Mouse (Mus musculus) stomach, postnatal 0 days (tissue): ENCODE results near the gene Pde2a. TPM values are rescaled to one million over a fixed set of nuclear protein-coding genes. Genes with fewer than 3 reads are reported as not detected.

Source experiments
- ATAC-seq: fragments of 200-750 bp; cut with Nextera tagmentation; 2 replicates; pipeline ENCODE4 v1.8.0; 2017; ENCODE audit not compliant: low FRiP score, low TSS enrichment
- DNase-seq: peaks from one replicate; pipeline ENCODE4 v3.0.0-alpha.2; 2016; ENCODE audit warnings: low spot score
- H3K27ac ChIP-seq: fragments of 300-500 bp; sonication (generic); replicated peaks from 2 replicates; pipeline ENCODE4 v1.5.1; 2014; ENCODE audit warnings: mild to moderate bottlenecking, control low read depth
- H3K27me3 ChIP-seq: fragments of 300-500 bp; sonication (generic); 2 replicates; pipeline ENCODE4 v1.6.1; 2014; ENCODE audit warnings: low read length; ENCODE audit not compliant: control insufficient read depth, insufficient read depth
- H3K36me3 ChIP-seq: fragments of 300-500 bp; sonication (generic); 2 replicates; pipeline ENCODE4 v1.6.1; 2014; ENCODE audit warnings: low read length, mixed read lengths; ENCODE audit not compliant: control insufficient read depth, insufficient read depth
- H3K4me1 ChIP-seq: fragments of 300-500 bp; sonication (generic); replicated peaks from 2 replicates; pipeline ENCODE4 v1.6.1; 2014; ENCODE audit warnings: antibody characterized with exemption; ENCODE audit not compliant: control insufficient read depth, insufficient read depth
- H3K4me2 ChIP-seq: fragments of 300-500 bp; sonication (generic); replicated peaks from 2 replicates; pipeline ENCODE4 v1.6.1; 2014; ENCODE audit warnings: low read depth, mild to moderate bottlenecking, control low read depth, moderate library complexity
- H3K4me3 ChIP-seq: fragments of 300-500 bp; sonication (generic); 2 replicates; pipeline ENCODE4 v1.5.1; 2014; ENCODE audit warnings: low read depth, low read length, control low read depth
- H3K9ac ChIP-seq: fragments of 300-500 bp; sonication (generic); 2 replicates; pipeline ENCODE4 v1.6.1; 2014; ENCODE audit warnings: mild to moderate bottlenecking, low read length, control low read depth, mixed read lengths
- H3K9me3 ChIP-seq: fragments of 300-500 bp; sonication (generic); 2 replicates; pipeline ENCODE4 v1.6.1; 2016; ENCODE audit warnings: low read length; ENCODE audit not compliant: control insufficient read depth
- CTCF ChIP-seq: IDR thresholded peaks from 2 replicates; pipeline ENCODE4 v1.5.1; 2016; ENCODE audit warnings: antibody characterized with exemption, low read depth, mild to moderate bottlenecking, moderate library complexity
- EP300 ChIP-seq: optimal IDR thresholded peaks from 2 replicates; pipeline ENCODE3; 2016; ENCODE audit warnings: antibody characterized with exemption
- WGBS: fragments of 180-500 bp; shearing (Covaris S2); extraction: QIAGEN DNeasy Blood & Tissue Kit; methylation state at CpG from one replicate; pipeline ENCODE4 v1.1.7; 2014; 5-methylcytosine and 5-hydroxymethylcytosine counted together
- polyA plus RNA-seq: library from polyadenylated mRNA; unstranded; fragments of >200 nt; fragmentation: Nextera tagmentation; extraction: Ambion mirVana; gene quantifications from 2 replicates; pipeline ENCODE4 v1.2.1, GENCODE M21; 2015

The Pde2a gene
- polyA plus RNA-seq, 1 experiment from 2014 or later, result 9.2 TPM

- Histone ChIP-seq H3K36me3 (no peaks in the 10 kb centered on the region), H3K9ac (no peak overlapping the region), H3K4me3 (no peak overlapping the region), H3K27ac (no peak overlapping the region), H3K9me3 (no peaks in the 10 kb centered on the region), H3K27me3 (no peaks in the 10 kb centered on the region), H3K4me1 (peaks cover 4% of the 10 kb centered on the region; the same call in 1 of the 2 replicates), H3K4me2 (no peak overlapping the region)
- 25% methylated on average over 8 of the region's 8 CpGs for WGBS
- DNase-seq (peak; percentile 64), ATAC-seq (0 out of 2 replicates have a peak, but pooled peaks have one; percentile 40)
- TF ChIP-seq CTCF (peak; percentile 94), EP300 (no peak)
These were observed 81.9 kb downstream of the Pde2a start for GRCm38 (mm10) chr7:101503351-101503750.

- 31% methylated on average over 7 of the region's 7 CpGs for WGBS
- no peak overlapping the region for H3K4me3 ChIP-seq
- no peaks in the 10 kb centered on the region for H3K9me3 ChIP-seq
- H3K36me3 ChIP-seq, result no peaks in the 10 kb centered on the region
- peaks cover 4% of the 10 kb centered on the region; the same call in 1 of the 2 replicates for H3K4me1 ChIP-seq
- no peak overlapping the region for H3K9ac ChIP-seq
- ATAC-seq (no peak), DNase-seq (no peak)
- TF ChIP-seq EP300 (no peak), CTCF (no peak)
- H3K4me2 ChIP-seq, result no peak overlapping the region
- H3K27me3 ChIP-seq, result no peaks in the 10 kb centered on the region
- H3K27ac ChIP-seq, result no peak overlapping the region
These were observed 82.3 kb downstream of the Pde2a start for GRCm38 (mm10) chr7:101503803-101504202.

DNA sequence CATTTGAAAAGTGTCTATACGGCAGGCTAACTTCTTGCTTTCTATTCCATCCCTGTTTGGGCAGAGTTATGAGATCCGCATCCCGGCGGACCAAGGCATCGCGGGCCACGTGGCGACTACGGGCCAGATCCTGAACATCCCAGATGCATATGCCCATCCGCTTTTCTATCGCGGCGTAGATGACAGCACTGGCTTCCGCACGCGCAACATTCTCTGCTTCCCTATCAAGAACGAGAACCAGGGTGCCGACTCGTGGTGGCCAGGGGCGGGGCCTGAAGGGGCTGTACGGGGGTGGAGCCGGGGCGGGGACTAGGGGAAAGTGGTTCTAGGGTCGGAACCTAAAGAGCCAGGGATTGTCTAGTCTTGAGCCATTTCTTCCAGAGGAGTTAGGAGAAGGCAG, 83.0 kb downstream of the Pde2a start:
- H3K27ac ChIP-seq, result no peak overlapping the region
- no peaks in the 10 kb centered on the region for H3K27me3 ChIP-seq
- H3K4me2 ChIP-seq, result peak overlapping the region; percentile 53
- H3K4me1 ChIP-seq, result peaks cover 4% of the 10 kb centered on the region; the same call in 1 of the 2 replicates
- WGBS, result 8% methylated on average over 24 of the region's 24 CpGs
- DNase-seq (peak; percentile 60), ATAC-seq (no peak)
- no peak overlapping the region for H3K9ac ChIP-seq
- H3K4me3 ChIP-seq, result peak overlapping the region; percentile 3; the same call in 1 of the 2 replicates
- TF ChIP-seq CTCF, result no peak
- TF ChIP-seq EP300, result no peak
- no peaks in the 10 kb centered on the region for H3K9me3 ChIP-seq
- H3K36me3 ChIP-seq, result no peaks in the 10 kb centered on the region

DNA sequence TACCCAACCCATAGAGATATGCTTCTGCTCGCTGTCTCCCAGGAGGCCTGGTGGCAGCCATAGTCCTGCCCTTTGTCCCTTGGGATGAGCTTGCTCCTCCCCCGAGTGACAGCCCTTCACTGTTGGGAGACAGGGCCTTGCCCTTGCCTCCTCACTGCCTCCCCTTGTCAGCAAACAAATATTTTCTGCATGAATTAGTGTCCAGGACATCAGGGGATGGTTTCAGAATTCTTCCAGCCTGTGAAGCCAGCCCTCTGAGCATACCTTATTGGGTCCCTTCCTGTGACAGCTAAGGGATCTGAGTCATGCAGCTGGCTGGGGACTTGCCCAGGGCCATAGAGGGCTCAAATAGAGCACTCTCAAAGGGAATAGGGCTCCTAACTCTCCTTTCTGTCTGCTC, 87.7 kb downstream of the Pde2a start:
- no peak overlapping the region for H3K4me3 ChIP-seq

DNA sequence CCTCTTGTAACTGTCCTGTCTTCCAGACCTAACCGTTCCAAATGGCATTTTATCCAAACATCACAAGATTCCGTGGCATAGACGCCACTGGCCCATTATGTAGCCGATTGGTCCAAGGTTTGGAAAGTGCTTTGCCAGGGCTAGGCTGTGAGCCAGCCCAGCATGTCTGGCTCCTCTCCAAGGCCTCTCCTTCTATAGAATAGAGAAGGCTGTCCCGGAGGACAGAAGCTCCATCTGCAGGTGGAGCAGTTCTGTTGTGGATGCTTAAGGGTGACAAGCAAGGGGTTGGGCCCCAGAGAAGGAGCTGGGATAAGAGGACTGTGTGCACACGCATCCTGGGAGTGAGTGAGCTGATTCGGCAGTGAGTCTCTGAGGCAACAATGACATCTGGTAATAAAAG, 92.2 kb downstream of the Pde2a start:
- DNase-seq (no peak), ATAC-seq (no peak)
- WGBS, result 50% methylated on average over 7 of the region's 7 CpGs
- H3K9ac ChIP-seq, result no peak overlapping the region
- no peaks in the 10 kb centered on the region for H3K9me3 ChIP-seq
- no peak overlapping the region for H3K4me3 ChIP-seq
- H3K27ac ChIP-seq, result no peak overlapping the region
- TF ChIP-seq EP300 (no peak), CTCF (peak; percentile 18; the same call in 1 of the 2 replicates)
- no peaks in the 10 kb centered on the region for H3K27me3 ChIP-seq
- H3K4me1 ChIP-seq, result no peaks in the 10 kb centered on the region
- H3K4me2 ChIP-seq, result no peak overlapping the region
- H3K36me3 ChIP-seq, result no peaks in the 10 kb centered on the region

More for the DNA sequence above, 87.7 kb downstream of the Pde2a start:
- H3K9me3 ChIP-seq, result no peaks in the 10 kb centered on the region
- DNase-seq, result no peak
- no peak overlapping the region for H3K27ac ChIP-seq
- peaks cover 4% of the 10 kb centered on the region; the same call in 1 of the 2 replicates for H3K4me1 ChIP-seq
- TF ChIP-seq EP300 (no peak), CTCF (no peak)
- H3K36me3 ChIP-seq, result no peaks in the 10 kb centered on the region
- H3K27me3 ChIP-seq, result no peaks in the 10 kb centered on the region
- no peak overlapping the region for H3K9ac ChIP-seq
- H3K4me2 ChIP-seq, result no peak overlapping the region
- ATAC-seq, result no peak
- 24% methylated on average over 2 of the region's 2 CpGs for WGBS

DNA sequence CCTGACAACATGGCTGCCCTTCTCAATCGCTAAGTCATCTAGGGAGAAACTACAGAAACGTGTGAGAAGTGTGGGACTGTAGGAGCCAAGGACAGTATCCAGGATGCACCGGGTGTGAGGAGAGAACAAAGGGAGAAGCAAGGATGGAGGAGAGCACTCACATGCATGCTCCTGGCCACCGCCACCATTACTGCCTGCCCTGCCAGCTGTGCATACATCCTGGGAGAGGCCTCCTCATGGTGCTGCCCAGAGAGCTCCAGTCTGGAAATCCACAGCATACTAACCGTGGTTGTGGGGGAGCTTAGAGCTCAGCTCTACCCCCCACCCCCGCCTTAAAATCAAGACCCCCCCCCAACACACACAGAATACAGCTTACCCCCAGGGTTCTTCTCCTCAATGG, 93.3 kb downstream of the Pde2a start:
- Histone ChIP-seq H3K4me3 (no peak overlapping the region), H3K9me3 (no peaks in the 10 kb centered on the region), H3K9ac (no peak overlapping the region), H3K4me2 (no peak overlapping the region), H3K27ac (no peak overlapping the region), H3K36me3 (no peaks in the 10 kb centered on the region), H3K27me3 (no peaks in the 10 kb centered on the region), H3K4me1 (no peaks in the 10 kb centered on the region)
- no peak for TF ChIP-seq CTCF
- WGBS, result 63% methylated on average over 6 of the region's 6 CpGs
- DNase-seq (no peak), ATAC-seq (no peak)
